Mouse (Mus musculus): Measurements from ENCODE around the gene Pglyrp1.

- TF ChIP-seq CTCF (IDR thresholded peaks at IDR 0.05; ENCODE audit: control insufficient read depth, insufficient read depth, low read length) (no peak), POLR2A (IDR thresholded peaks at IDR 0.05; ENCODE audit: borderline replicate concordance, control insufficient read depth, low read depth, low read length) (no peak)
Measured at GRCm38 (mm10) chr7:18904971-18905370, 33.8 kb downstream of the Pglyrp1 start.

Data from bone marrow, adult 2 months (tissue).